Mouse (Mus musculus): Measurements from ENCODE around the gene Gngt2.

The Gngt2 gene

GRCm38 (mm10) chr11:95837059-95837458 is at the start of gene Gngt2:
Gene Gngt2, plus strand, starts transcription at chr11:95837216.
- in situ Hi-C loops (cut with MboI; ENCODE audit: unreplicated experiment in 2 of 2): loop anchor here in 1 of 2 experiments (25.0 kb wide), 1 partner anchor 150 kb away; no protein-coding TSS in a partner anchor

DNA sequence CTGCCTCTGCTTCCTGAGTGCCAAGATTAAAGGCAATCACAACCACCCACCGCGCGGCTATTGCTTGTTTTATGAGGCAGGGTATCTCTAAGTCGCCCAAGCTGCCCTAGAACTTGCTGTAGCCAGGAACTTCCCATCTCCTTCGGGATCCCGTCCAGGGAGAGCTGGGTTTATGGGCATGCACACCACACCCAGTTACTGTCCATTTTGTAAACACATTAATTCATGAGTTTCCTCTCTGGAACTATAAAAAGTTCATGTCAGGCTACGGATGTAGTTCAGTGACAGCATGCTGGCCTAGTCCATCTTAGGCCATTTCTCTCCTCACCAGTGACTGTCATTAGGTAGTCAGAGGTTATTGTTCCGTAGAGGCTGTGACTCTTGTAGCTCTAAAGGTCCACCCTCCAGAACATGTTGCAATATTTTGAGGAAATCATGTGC is 47.5 kb upstream of the Gngt2 start:
- in situ Hi-C loops (cut with MboI; ENCODE audit: unreplicated experiment in 2 of 2): loop anchor here (5.0 to 25.0 kb wide), 3 partner anchors 193 to 448 kb away; no protein-coding TSS in a partner anchor

DNA sequence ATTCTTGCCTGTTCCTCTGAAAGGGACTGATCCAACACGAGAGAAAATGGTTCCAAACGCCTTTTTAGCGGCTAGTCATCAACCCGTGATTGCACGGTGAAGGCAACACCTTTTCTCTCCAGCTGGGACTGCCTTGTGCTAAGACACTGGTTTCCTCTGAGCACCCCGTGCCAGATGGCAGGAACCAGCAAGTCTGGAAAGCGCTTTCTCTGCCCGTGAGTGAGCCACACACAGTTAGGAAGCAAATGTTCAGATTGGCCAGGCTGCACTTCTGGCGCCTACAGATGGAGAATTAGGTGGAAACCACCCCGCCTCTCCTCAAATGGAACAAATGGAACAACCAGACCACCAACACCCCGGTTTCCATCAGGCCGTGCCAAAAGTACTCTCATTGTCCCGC is 45.2 kb upstream of the Gngt2 start:
- in situ Hi-C loops (cut with MboI; ENCODE audit: unreplicated experiment in 2 of 2): loop anchor here in 1 of 2 experiments (25.0 kb wide), 1 partner anchor 446 kb away; no protein-coding TSS in a partner anchor

DNA sequence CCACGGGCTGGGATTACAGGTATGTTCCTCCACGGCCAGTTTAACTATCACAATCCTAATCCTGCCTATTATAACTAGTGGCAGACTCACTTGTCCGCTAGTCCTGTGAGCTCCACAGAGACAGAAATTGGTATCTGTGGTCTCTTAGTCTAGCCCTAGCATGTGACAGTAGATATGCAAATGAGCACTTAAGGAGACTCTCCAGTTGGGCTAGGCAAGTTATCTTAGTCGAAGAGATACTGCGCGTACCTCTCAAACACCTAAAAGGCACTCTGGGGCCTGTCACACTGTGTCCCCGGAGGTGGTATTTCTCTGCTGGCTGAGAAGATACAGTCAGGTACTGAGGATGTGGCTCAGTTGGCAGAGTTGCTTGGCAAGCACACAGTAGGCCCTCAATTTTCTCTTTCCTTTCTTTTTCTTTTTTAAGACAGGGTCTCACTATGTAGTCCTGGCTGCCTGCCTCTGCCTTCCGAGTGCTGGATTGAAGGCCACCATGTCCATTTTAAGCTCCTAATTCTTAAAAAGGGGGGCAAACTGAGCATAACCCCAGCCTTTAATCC is 44.0 kb upstream of the Gngt2 start:
- in situ Hi-C loops (cut with MboI; ENCODE audit: unreplicated experiment in 2 of 2): loop anchor here in 1 of 2 experiments (25.0 kb wide), 1 partner anchor 444 kb away; no protein-coding TSS in a partner anchor

DNA sequence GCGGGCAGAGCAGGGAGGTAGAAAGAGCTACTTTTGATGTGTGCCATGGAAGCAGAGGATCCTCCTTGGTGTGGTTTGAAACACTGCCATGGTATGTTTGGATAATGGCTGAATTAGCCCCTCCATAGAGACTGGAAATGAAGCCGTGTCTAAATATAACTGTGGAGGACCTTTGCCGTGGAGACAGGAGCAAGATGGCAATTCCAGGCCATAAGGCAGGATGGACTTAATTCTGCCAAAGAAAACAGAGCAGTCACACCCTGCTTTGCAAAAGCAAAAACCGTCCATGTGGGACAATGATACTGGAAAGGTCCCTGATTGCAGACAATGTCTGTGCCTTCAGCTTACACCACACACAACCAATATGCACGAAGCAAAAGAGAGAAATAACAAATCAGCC is 42.8 kb upstream of the Gngt2 start:
- in situ Hi-C loops (cut with MboI; ENCODE audit: unreplicated experiment in 2 of 2): loop anchor here in 1 of 2 experiments (25.0 kb wide), 1 partner anchor 443 kb away; no protein-coding TSS in a partner anchor

- in situ Hi-C loops (cut with MboI; ENCODE audit: unreplicated experiment in 2 of 2): loop anchor here in 1 of 2 experiments (25.0 kb wide), 1 partner anchor 442 kb away; no protein-coding TSS in a partner anchor
Observed at GRCm38 (mm10) chr11:95795582-95795981, 41.4 kb upstream of the Gngt2 start.

DNA sequence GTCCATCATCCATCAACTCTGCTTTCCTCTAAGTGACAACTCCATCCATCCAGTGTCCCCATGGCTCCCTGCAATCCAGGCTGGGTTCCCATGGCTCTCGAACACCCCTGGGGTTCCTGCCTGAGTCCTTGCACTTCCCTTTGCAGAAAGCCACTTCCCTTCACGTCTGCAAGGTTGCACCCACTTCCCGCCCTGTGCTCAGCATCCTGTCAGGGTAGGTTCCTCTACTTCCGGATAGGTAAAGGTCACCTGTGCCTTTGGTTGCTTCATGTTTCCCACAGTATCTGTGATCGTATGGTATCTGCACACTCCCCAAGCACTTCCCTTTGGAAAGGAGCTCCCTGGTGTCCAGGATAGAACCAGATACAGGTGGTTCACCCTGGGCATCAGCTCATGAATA is 32.0 kb upstream of the Gngt2 start:
- in situ Hi-C loops (cut with MboI; ENCODE audit: unreplicated experiment in 2 of 2): no loop called here

GRCm38 (mm10) chr11:95805527-95805926 is 31.5 kb upstream of the Gngt2 start:
- in situ Hi-C loops (cut with MboI; ENCODE audit: unreplicated experiment in 2 of 2): no loop called here

DNA sequence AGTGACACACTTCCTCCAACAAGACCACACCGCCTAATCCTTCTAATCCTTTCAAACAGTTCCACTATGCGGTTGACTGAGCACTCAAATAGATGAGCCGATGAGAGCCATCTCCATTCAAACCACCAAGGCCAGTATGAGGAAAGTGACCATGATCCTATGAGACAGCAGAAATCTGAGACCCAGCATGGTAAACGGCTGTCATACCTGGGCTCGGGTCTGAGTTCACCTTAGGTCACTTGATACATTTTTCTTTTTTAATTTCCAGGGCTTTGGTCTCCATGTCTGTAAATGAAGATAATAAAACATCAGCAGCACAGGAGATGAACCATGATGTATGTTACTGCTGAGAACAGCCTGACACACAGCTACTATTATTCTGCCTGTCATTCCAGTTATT is 29.1 kb upstream of the Gngt2 start:
- in situ Hi-C loops (cut with MboI; ENCODE audit: unreplicated experiment in 2 of 2): no loop called here

GRCm38 (mm10) chr11:95808448-95809011 is 28.5 kb upstream of the Gngt2 start:
- in situ Hi-C loops (cut with MboI; ENCODE audit: unreplicated experiment in 2 of 2): no loop called here

GRCm38 (mm10) chr11:95809603-95810002 is 27.4 kb upstream of the Gngt2 start:
- in situ Hi-C loops (cut with MboI; ENCODE audit: unreplicated experiment in 2 of 2): no loop called here

DNA sequence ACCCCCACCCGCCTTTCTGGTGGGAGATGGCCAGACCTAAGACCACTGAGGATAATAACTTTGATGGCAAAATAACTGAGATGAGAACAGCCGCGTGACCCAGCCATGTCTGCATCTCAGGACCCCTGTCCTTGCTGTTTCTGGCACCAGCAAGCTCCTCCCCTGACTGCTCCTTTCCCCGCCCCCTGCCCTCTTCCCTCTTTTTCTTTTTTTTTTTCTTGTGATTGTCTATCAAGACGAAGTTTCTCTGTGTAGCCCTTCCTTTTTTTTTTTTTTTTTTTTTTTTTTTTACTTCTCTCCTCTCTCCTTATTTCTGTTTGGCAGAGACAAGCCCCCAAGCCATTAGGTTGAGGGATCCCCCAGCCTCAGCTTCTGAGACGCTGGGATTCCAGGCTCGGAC is 26.2 kb upstream of the Gngt2 start:
- in situ Hi-C loops (cut with MboI; ENCODE audit: unreplicated experiment in 2 of 2): no loop called here

GRCm38 (mm10) chr11:95811741-95812140 is 25.3 kb upstream of the Gngt2 start:
- in situ Hi-C loops (cut with MboI; ENCODE audit: unreplicated experiment in 2 of 2): no loop called here

GRCm38 (mm10) chr11:95812224-95812623 is 24.8 kb upstream of the Gngt2 start:
- in situ Hi-C loops (cut with MboI; ENCODE audit: unreplicated experiment in 2 of 2): no loop called here

GRCm38 (mm10) chr11:95814101-95814500 is 22.9 kb upstream of the Gngt2 start:
- in situ Hi-C loops (cut with MboI; ENCODE audit: unreplicated experiment in 2 of 2): no loop called here

- in situ Hi-C loops (cut with MboI; ENCODE audit: unreplicated experiment in 2 of 2): no loop called here
Observed at GRCm38 (mm10) chr11:95814857-95815256, 22.2 kb upstream of the Gngt2 start.

DNA sequence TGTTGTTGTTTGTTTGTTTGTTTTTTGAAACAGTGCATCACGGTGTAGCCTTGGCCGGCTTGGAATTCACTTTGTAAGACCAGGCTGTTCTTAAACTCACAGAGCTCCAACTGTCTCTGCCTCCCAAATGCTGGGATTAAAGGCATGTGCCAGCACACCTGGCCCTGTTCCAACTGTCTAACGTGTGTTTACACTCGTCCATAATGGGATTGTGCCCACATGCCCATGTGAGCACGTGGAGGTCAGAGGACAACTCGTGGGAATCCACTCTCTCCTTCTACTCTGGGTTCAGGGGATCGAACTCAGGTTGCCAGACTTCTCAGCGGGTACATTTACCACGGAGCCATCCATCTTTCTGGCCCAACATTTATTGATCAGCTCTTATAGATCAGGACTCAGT is 21.6 kb upstream of the Gngt2 start:
- in situ Hi-C loops (cut with MboI; ENCODE audit: unreplicated experiment in 2 of 2): no loop called here

DNA sequence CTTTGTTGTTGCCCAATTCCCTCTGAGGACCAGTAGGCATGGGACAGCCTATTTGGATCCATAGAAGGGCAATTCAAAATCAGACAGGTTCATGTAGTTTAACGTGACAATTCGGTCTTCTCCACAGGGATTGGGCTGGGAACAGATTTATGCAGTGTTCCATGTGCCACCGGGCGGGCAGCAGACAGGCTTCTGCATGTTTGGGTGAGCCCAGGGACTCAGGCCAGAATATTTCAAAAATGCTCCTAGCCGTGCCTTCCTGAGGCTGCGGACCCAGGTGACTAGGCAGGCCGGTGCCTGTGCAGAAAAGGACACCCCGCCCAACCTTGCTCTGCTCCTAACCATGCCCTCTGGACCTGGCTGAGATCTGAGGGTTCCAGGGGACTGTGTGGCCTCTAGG is 17.9 kb upstream of the Gngt2 start:
- in situ Hi-C loops (cut with MboI; ENCODE audit: unreplicated experiment in 2 of 2): no loop called here

DNA sequence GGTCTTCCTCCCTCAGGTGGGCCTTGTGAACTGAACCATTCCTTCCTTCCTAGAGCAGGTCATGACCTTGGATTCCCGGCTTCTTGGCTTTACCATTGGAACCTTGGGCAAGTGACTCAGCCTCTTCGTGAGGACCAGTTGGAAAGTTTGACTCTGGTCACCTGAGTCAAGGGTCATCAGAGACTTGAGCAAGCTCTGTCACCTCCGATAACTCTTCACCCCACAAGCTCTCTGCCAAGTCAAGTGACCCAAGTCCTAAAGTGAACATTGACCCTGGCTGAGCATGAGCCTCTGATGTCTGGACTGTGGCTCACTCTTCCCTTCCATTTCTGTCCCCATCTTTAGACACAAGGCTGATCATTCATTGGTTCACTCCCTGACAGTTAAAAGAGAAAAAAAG is 15.5 kb upstream of the Gngt2 start:
- in situ Hi-C loops (cut with MboI; ENCODE audit: unreplicated experiment in 2 of 2): loop anchor here in 1 of 2 experiments (10.0 kb wide), 1 partner anchor 137 kb away; no protein-coding TSS in a partner anchor

DNA sequence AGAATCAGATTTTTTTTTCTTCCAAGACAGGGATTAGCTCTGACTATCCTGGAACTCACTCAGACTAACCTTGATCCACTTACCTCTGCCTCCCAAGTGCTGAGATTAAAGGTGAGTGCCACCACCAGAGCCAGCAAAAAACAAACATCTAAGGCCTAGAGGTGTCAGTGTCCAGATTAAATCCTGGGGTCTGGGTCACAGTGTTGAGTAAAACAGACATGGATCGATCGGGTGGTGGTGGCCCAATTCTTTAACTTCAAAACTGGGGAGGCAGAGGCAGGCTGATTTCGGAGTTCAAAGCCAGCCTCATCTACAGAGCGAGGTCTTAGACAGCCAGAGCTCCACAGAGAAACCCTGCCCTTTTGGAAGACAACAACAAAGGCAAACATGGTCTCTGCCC is 14.6 kb upstream of the Gngt2 start:
- in situ Hi-C loops (cut with MboI; ENCODE audit: unreplicated experiment in 2 of 2): loop anchor here in 1 of 2 experiments (10.0 kb wide), 1 partner anchor 138 kb away; no protein-coding TSS in a partner anchor

- in situ Hi-C loops (cut with MboI; ENCODE audit: unreplicated experiment in 2 of 2): loop anchor here in 1 of 2 experiments (10.0 kb wide), 1 partner anchor 139 kb away; no protein-coding TSS in a partner anchor
Observed at GRCm38 (mm10) chr11:95824071-95824876, 12.7 kb upstream of the Gngt2 start, which contains the start of gene Phospho1. Gene Phospho1, plus strand, starts transcription at chr11:95824499.
